Mouse (Mus musculus): Measurements from ENCODE around the gene Spata17.
A peak's percentile ranks its signal among the peaks of the same experiment; 100 is the strongest.

Gene Spata17

DNA sequence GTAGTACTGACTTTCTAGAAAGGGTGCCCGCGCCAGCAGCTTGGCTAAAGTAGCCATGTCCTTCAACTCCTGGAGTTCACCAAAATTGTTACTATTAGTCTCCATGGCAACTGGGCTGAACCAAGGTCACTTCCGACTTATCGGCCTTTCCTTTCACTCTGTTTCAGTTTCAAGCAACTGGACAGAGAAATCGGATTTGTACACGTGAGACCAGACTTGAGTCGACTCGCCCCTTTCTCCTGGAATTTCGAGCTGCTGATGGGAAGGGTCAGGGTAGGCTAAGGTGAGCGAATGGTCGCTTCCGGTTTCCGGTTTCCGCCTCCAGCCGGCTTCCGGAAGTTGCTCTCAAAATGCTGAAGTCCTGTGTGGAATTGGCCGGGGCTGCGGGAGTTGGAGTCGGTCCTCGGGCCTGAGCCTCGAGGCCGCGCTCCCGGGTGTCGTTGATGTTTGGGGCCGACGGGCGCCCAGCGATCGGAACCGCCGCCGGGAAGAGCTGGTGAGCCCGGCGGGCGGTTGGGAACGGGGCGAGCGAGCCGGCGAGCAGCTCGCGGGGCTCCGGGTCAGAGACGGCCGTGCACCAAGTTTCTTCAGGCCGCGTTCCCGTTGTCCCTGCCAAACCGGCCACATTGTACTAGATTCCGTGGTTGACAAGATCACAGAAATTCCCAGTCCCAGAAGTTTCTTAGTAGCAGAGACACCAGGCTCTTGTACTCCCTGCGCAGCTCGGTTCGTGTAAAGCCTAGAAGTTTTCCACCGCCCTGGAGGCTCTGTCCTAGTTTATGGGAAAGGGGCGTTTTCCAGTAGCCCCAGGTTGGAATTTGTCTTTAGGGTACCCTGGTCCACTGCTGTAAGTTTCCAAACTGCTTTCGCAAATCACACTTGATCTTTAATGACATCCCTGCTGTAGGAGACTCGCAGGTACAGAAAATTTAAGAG, at the start of gene Spata17, which contains the start of gene Gpatch2:
Gene Spata17, minus strand, starts transcription at position 285 of the 936 bp plus-strand sequence.
Gene Gpatch2, plus strand, starts transcription at position 328 of the 936 bp plus-strand sequence.
- peak; percentile 79 for DNase-seq

DNA sequence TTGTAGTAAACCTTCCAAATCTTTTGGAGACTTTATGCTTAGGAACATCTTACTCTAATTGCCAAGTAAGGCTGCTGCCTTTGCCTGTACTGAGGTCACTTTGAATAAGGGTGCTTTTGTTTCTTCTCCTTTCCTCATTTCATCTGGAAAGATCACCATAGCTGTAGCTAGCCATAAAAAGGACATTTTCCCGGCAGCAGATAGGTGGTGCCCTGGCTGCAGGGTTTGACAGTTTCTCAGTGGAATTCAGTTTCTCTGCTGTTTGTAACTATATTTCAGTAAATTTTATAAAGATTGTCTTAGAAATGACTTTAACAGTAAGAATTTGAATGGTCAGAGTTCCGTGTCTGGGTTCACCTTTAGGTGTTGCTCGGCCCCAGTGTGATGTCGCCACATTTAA, 43.5 kb upstream of the Spata17 start:
- DNase-seq = no peak

- DNase-seq = no peak
Measured at GRCm38 (mm10) chr1:187250741-187251262, 35.5 kb upstream of the Spata17 start.

DNA sequence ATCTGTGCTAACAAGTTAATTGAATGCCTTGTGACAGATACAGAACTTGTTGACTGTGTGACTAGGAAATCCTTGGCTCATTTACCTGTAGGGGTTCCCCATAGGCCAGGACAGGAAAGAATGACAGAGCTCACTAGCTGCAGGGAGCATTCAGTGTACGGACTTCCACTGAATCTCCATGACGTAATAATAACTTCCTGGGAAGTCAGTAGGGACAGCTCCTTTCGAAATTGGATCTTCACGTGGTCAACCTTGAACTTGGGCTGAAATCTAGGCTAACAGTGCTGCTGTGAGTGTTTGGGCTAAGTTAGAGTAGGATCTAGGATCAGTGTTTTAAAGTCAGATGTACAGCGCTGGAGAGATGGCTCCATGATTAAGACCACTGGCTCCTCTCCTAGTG, 29.5 kb upstream of the Spata17 start:
- no peak for DNase-seq

GRCm38 (mm10) chr1:187241329-187241728, 26.1 kb upstream of the Spata17 start:
- DNase-seq = no peak

DNA sequence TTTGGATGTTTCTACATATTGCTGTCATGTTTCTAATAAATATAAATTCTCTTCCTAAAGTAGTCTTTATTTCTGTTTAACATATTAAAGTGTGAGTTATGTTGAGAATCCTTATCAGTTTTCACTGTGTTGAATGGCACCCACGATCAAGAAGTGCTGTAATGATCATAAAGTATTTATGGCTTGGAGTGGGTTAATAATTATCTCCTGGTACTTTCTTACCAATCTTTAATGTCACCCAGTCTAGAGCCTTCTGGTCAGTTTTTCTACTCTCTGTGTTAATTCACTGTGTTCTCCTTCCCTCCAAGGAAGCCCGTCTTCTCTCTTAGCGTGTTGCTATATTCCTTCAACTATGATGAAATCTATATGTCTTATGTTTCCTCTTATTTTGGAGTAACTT, 25.0 kb upstream of the Spata17 start:
- no peak for DNase-seq

DNA sequence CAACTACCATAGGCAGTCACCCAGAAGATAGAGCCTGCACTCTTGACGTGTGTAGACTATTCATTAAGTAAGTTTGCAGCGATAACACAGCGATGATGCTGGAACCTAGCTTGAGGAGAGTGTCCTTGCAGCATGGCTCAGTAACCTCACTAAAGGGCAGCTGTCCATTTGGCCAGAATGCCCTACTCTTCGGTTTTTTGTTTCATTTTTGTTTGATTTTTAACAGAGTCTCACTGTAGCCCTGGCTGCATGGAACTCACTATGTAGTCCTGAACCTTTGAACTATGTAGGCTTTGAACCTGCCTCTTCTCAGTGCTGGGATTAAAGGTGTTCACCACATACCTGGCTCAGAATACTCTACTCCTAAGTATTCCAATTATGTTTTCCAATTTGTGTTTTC, 22.8 kb upstream of the Spata17 start:
- no peak for DNase-seq

DNA sequence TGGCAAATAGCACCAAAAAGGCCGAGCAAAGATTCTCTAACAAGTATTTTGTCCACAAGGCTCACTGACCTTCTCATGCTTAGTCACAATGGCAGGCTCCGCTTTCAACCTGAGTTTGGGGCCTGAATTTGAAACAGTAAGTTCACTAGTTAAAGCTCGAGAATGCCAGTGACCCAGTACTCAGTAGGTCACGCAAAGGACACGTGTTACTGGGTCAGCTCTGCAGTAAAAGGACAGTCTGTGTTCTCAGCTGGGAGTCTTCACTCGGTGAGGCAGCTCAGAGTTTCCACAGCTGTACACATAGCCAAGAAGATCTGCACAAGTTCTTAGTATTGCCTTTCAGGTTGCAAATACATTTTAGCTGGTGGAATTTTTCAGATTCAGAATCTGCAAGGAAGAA, 21.0 kb upstream of the Spata17 start:
- no peak for DNase-seq

DNA sequence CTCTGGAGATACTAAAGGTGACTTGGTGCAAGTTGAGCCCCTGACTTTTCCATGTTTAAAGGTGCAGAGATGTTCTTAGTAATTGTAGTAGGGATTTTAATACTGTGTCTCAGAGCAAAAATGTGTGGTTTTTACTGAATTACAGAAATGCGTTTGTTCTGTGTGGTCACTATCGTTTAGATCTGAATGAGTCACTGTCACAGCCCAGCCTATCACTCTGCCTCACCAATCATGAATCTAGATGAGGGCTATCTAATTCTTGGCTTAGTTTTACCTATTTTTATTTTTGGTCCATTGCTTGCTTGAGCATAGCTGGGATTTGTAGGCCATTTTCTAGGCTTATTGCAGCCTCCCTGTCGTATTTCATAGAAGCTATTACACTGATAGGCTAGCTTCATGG, 19.9 kb upstream of the Spata17 start:
- no peak for DNase-seq

DNA sequence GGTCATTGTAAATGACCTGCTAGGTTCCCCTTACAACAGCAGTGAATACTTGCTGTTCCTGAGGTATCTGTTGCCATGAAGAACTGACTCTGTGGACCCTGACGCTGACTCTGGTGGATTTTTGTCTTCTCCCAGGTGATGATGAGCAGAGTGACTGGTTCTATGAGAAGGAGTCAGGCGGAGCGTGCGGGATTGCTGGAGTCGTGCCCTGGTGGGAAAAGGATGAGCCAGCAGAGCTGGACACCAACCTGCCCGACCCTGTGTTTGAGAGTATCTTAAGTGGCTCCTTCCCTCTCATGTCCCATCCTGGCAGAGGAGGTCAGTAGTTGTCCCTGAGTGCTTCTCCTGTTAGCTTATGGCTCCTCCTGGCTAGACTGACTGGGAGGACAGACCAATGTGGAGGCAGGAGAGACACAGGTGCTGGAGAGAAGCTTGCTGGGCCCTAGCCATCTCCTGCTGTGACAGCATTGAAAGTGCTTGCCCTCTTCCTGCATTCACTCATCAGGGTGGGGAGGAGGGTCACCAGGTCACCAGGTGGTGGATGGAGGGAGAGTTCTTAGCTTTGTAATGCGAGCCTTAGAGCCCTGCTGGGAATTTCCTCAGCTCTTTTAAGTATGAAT, 17.8 kb upstream of the Spata17 start:
- peak; percentile 63 for DNase-seq

DNA sequence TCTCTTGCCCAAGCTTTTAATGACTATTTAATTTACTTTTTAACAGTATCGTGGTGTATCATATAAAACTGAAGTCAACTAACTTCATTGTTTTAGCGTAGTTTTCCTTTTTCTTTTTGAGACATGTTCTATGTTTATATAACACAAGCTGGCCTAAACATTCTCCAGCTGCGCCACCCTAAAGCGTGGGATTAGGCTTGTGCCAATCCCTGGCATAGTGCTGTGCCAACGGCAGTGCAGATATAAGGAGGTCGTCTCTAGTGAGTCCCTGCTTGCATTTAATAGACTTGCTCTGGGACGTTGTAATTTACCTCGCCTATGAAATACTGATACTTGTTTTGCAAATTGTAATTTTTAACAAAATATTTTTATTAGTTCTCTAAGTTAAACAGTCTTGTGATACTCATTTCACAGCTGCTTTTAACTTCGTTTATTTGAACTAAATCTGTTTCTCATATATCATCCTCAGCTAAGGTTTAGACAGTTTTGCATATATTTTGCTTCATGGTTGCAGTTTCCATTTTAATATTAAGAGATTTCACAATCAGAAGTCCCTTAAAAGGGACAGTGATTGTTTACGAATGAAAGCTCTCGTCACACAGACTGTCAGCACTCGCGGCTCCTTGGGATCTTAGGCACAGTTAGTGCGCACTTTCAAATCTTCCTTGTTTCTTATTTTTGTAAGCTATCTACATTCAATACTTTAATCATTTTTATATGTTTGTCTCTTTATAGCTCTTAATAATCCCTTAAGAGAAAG, 17.1 kb upstream of the Spata17 start:
- no peak for DNase-seq

DNA sequence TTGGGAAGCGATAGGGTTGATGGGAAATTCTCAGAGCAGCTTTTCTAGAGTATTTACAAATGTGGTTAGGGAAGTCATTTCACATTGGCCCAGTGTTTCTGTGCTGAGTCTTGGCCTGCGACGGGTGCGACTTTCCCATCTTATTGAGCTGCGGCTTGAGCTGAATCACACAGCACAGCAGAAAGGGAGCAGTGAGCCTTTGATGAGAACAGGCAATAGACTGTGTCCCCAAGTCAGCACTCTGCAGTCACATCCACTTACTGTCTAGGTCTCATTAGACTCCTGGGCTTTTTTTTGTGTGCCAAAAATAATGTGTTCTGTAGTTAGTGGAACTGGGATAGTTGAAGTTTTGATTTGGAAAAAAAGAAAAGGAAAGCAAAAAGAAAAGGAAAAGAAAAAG, 15.0 kb upstream of the Spata17 start:
- DNase-seq = no peak

- no peak for DNase-seq
Measured at GRCm38 (mm10) chr1:187228414-187229146, 13.3 kb upstream of the Spata17 start.

- no peak for DNase-seq
Measured at GRCm38 (mm10) chr1:187226328-187227025, 11.2 kb upstream of the Spata17 start.

GRCm38 (mm10) chr1:187220756-187221155, 5.5 kb upstream of the Spata17 start:
- DNase-seq = no peak

DNA sequence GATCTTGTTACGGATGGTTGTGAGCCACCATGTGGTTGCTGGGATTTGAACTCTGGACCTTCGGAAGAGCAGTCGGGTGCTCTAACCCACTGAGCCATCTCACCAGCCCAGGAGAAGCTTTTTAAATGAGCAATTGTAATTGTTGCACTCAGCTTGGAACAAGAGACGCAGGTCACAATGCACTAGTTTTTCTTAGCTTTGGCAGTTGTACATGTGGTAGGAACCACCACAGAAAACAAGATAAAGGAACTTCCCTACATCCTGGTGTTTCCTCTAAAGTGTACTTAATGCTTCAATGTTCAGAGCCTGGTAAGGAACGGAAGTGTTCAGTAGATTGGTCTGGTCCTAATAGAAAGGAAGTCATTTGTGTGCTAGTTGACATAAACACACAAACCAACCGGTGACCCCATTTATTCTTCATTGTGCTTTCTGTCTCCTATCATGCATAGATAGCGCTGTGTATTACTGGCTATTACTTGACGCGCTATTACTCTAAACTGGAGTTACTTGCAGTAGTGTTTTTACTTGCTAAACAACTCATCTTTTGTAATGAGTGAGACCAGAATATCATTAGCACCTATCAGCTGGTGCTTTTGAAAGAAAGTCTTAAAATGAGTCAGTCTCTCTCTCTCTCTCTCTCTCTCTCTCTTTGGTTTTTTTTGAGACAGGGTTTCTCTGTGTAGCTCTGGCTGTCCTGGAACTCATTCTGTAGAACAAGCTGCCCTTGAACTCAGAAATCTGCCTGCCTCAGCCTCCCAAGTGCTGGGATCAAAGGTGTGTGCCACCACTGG, 1.6 kb upstream of the Spata17 start:
- no peak for DNase-seq

DNA sequence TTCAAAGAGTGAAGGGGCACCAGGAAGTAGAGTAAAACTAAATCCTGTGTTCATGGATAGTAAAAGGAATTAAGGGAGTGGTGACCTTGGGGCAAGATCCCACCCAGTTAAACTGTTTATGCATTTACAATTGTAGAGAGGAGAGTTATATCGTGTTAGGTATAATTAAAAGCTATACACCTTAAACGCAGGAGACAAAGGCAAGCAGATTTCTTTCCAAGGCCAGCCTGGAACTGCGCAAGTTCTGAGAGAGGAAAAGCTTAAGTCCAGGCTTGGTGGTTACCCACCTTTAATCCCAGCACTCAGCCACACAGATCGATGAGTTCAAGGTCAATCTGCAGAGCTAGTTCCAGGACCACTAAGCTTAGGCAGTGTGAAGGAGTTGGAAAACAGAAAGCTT, 4.5 kb downstream of the Spata17 start:
- no peak for DNase-seq

DNA sequence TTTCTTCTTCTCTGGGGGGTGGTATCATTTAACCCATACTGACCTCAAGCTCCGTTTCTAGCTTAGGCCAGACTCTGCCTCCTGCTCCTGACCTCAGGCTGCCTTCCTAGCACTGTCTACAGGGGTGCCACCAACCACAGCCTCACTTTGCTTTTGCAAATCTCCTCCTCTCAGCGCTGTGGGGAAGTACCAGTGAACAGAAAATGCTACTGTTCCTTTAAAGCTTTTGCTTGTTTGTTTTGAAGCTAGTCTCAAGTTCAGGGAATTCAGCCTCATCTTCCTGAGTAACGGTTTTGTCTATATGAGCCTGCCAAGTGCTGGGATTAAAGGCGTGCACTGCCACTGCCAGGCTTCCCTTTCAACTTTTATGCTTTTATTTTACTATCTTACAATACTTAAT, 5.8 kb downstream of the Spata17 start:
- no peak for DNase-seq

DNA sequence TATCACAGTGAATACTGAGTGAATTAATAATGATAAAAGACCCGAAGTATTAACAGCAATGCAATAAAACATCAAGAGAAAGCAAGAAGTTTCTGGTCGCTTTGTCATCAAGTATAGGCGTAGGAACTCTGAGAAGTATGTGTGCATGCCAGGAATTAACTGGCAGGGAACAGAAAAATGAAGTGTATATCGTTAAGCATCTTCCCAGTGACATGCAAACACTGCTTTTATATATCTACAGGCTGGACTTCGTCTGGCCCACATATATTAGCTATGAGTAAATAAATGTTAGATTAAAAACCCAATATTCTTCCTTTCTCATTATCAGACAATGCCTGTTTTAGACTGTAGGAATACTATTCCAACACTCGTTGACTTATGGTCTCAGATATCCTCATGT, 9.8 kb downstream of the Spata17 start:
- DNase-seq = no peak

DNA sequence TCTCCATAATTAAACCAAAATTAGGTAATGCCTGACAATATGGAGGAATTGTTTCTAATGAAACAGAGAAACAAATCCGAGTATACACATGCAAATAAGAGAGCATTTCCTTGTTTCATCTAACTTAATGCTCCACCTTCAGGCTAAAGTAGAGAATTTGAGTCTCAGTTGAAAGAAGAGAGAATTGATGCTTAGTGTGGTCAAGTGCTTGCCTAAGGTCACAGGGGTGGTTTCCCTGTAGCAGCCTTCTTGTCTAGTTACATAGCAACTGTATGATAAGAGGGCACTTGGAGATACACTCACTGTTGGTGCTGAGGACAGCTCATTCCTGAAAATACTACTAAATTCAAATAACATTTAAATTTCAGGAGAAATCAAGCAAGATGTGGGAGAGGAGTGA, 36.7 kb downstream of the Spata17 start:
- DNase-seq = no peak

DNA sequence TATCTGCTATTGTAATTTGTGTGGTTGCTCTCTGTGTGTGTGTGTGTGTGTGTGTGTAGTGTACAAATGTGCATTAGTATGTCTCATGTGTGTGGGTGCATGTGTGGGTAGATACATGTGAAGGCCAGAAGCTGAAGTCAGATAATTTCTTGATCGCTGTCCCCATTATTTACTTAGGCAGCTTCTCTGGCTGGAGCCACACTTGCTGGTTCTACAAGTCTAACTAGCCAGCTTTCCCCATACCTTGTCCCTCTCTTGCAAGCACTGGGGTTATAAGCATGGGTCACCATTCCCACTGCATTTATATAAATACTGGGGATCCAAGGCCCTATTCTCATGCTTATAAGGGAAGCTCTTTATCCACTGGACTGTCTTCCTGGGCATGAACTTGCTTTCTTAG, 39.3 kb downstream of the Spata17 start:
- no peak for DNase-seq
